Mouse (Mus musculus) kidney, postnatal 0 days (tissue): Measurements from ENCODE around the gene Prpf18. TPM values are rescaled to one million over a fixed set of nuclear protein-coding genes. Genes with fewer than 3 reads are reported as not detected.
"Not testable (repeated sequence)": the region's sequence is repeated elsewhere in the genome, so short reads cannot be mapped to it uniquely, and the experiment has no call there.

ENCODE experiments used
- ATAC-seq: fragments of 200-750 bp; cut with Nextera tagmentation; replicated peaks from 2 replicates; pipeline ENCODE4 v1.8.0; 2017; ENCODE audit warnings: low read depth, moderate number of reproducible peaks, moderate TSS enrichment, moderate library complexity; ENCODE audit not compliant: low FRiP score
- DNase-seq: peaks from one replicate; pipeline ENCODE4 v3.0.0-alpha.2; 2016; ENCODE audit warnings: low spot score
- H3K27ac ChIP-seq: fragments of 300-500 bp; sonication (generic); 2 replicates; pipeline ENCODE4 v1.5.1; 2014; ENCODE audit warnings: mild to moderate bottlenecking
- H3K27me3 ChIP-seq: fragments of 300-500 bp; sonication (generic); 2 replicates; pipeline ENCODE4 v1.6.1; 2014; ENCODE audit warnings: low read length, mixed read lengths; ENCODE audit not compliant: insufficient read depth
- H3K36me3 ChIP-seq: fragments of 300-500 bp; sonication (generic); 2 replicates; pipeline ENCODE4 v1.6.1; 2014; ENCODE audit warnings: low read length, mixed read lengths; ENCODE audit not compliant: insufficient read depth
- H3K4me1 ChIP-seq: fragments of 300-500 bp; sonication (generic); replicated peaks from 2 replicates; pipeline ENCODE4 v1.6.1; 2014; ENCODE audit warnings: antibody characterized with exemption, low read length, mixed read lengths; ENCODE audit not compliant: insufficient read depth
- H3K4me2 ChIP-seq: fragments of 300-500 bp; sonication (generic); 2 replicates; pipeline ENCODE4 v1.6.1; 2014; ENCODE audit warnings: mild to moderate bottlenecking, low read length, moderate library complexity, mixed read lengths
- H3K4me3 ChIP-seq: fragments of 300-500 bp; sonication (generic); replicated peaks from 2 replicates; pipeline ENCODE4 v1.5.1; 2014; ENCODE audit warnings: low read depth, low read length
- H3K9ac ChIP-seq: fragments of 300-500 bp; sonication (generic); 2 replicates; pipeline ENCODE4 v1.6.1; 2014; ENCODE audit warnings: low read depth, low read length
- H3K9me3 ChIP-seq: fragments of 300-500 bp; sonication (generic); replicated peaks from 2 replicates; pipeline ENCODE4 v1.6.1; 2016; ENCODE audit warnings: low read length, inconsistent platforms, mixed read lengths
- CTCF ChIP-seq: IDR thresholded peaks from 2 replicates; pipeline ENCODE4 v1.5.1; 2016; ENCODE audit warnings: antibody characterized with exemption, low read depth, mild to moderate bottlenecking, moderate library complexity
- WGBS: fragments of 180-500 bp; shearing (Covaris S2); extraction: QIAGEN DNeasy Blood & Tissue Kit; methylation state at CpG from one replicate; pipeline ENCODE4 v1.1.7; 2014; 5-methylcytosine and 5-hydroxymethylcytosine counted together
- polyA plus RNA-seq: library from polyadenylated mRNA; unstranded; fragments of >200 nt; fragmentation: Nextera tagmentation; extraction: Ambion mirVana; gene quantifications from 2 replicates; pipeline ENCODE4 v1.2.1, GENCODE M21; 2015

Prpf18 gene
- polyA plus RNA-seq, 1 experiment from 2014 or later = 24.3 TPM

GRCm38 (mm10) chr2:4616995-4617394 lies 34.9 kb downstream of the Prpf18 start:
- no peak overlapping the region for H3K4me2 ChIP-seq
- no peak overlapping the region for H3K27ac ChIP-seq
- WGBS = 93% methylated on average over 4 of the region's 4 CpGs
- no peak overlapping the region for H3K9ac ChIP-seq
- H3K36me3 ChIP-seq = peaks cover 11% of the 10 kb centered on the region
- 0 out of 2 replicates have a peak, but pooled peaks cover 2% of the 10 kb centered on the region for H3K4me1 ChIP-seq
- H3K27me3 ChIP-seq = no peaks in the 10 kb centered on the region
- no peaks in the 10 kb centered on the region for H3K9me3 ChIP-seq
- no peak overlapping the region for H3K4me3 ChIP-seq
- no peak for TF ChIP-seq CTCF
- DNase-seq = no peak
- no peak for ATAC-seq

- DNase-seq = no peak
- H3K9ac ChIP-seq = no peak overlapping the region
- no peak for ATAC-seq
- peaks cover 18% of the 10 kb centered on the region for H3K36me3 ChIP-seq
- TF ChIP-seq CTCF = no peak
- H3K9me3 ChIP-seq = no peaks in the 10 kb centered on the region
- H3K27ac ChIP-seq = no peak overlapping the region
- H3K4me1 ChIP-seq = no peaks in the 10 kb centered on the region
- H3K27me3 ChIP-seq = no peaks in the 10 kb centered on the region
- H3K4me2 ChIP-seq = no peak overlapping the region
- 80% methylated on average over 2 of the region's 2 CpGs for WGBS
- H3K4me3 ChIP-seq = no peak overlapping the region
Observed at GRCm38 (mm10) chr2:4615014-4615546, 36.8 kb downstream of the Prpf18 start.

DNA sequence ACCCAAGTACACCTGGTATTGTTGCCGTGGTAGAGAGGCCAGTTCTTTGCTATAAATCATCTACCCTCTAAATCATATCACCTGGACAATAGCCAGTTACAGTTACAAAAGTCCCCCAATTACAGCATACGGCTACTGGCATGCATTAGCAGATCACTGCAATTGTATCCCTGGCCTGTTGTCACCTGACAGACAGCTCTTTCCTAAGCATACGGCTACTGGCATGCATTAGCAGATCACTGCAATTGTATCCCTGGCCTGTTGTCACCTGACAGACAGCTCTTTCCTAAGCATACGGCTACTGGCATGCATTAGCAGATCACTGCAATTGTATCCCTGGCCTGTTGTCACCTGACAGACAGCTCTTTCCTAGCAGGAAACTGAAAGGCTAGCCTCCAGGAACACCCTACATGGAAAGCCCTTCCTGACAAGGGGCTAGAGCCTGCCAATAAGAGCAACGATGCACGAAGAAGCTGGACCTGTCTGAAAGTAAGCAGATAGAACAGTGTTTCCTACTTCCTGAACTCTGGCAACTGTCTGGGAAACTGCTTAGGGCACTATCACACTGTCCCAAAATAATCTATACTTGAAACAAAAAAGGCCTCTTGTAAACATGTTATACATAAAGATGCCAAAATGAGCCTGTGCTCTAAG lies 37.5 kb downstream of the Prpf18 start:
- WGBS = 26% methylated on average over 6 of the region's 6 CpGs
- not testable (repeated sequence) for H3K4me1 ChIP-seq, H3K9me3 ChIP-seq, H3K27ac ChIP-seq, ATAC-seq, H3K4me2 ChIP-seq, H3K9ac ChIP-seq, H3K4me3 ChIP-seq, H3K27me3 ChIP-seq
- peak; percentile 29 for DNase-seq
- H3K36me3 ChIP-seq = peaks cover 22% of the 10 kb centered on the region

GRCm38 (mm10) chr2:4611704-4612103 lies 40.2 kb downstream of the Prpf18 start:
- Histone ChIP-seq H3K4me3 (no peak overlapping the region), H3K9me3 (no peaks in the 10 kb centered on the region), H3K4me2 (no peak overlapping the region), H3K9ac (no peak overlapping the region), H3K27ac (no peak overlapping the region), H3K4me1 (no peaks in the 10 kb centered on the region), H3K36me3 (peaks cover 49% of the 10 kb centered on the region), H3K27me3 (no peaks in the 10 kb centered on the region)
- DNase-seq = no peak
- TF ChIP-seq CTCF = no peak
- ATAC-seq = no peak
- 65% methylated on average over 10 of the region's 10 CpGs for WGBS

DNA sequence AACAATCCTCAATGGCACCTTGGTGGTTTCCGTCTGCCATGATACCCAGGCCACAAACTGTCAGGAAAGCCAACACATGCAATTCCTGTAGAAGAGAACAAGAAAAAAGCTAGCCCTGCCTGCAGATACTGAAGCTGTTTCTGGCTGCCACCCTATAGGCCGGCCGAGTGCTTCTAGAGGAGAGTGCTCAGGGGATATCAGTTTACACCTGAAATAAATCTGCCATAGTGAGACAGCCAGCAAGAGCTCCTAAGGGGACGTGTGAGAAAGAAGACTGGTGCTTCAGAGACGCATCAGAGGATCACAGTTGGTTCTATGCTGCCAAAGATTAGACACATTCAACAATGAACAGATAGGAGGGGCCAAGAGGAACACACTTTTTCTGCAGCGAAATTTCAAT lies 40.6 kb downstream of the Prpf18 start:
- Histone ChIP-seq H3K27ac (no peak overlapping the region), H3K9ac (no peak overlapping the region), H3K4me2 (no peak overlapping the region), H3K27me3 (no peaks in the 10 kb centered on the region), H3K4me3 (no peak overlapping the region), H3K36me3 (peaks cover 53% of the 10 kb centered on the region), H3K9me3 (no peaks in the 10 kb centered on the region), H3K4me1 (no peaks in the 10 kb centered on the region)
- ATAC-seq (no peak), DNase-seq (peak; percentile 57)
- TF ChIP-seq CTCF = no peak
- whole genome bisulfite sequencing = 46% methylated on average over 6 of the region's 6 CpGs

DNA sequence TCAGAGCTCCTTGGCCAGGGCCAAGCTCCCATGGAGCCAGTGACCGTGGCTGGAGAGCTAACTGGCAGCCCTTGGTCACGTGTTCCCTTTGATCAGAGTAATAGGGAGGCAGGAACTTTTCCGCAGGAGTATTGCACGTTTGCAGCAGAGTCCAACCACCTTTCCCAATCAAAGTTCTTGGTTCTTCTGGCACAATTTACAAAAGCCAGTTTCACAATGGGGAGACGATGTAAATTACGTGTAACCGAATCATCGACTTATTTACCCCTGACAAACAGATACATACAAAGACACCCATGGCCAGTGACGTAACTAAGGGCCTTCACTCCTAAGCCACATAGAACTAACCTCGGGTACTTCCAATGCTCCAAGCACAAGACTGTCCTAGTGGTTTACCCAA lies 42.5 kb downstream of the Prpf18 start:
- Histone ChIP-seq H3K27me3 (no peaks in the 10 kb centered on the region), H3K4me1 (no peaks in the 10 kb centered on the region), H3K27ac (no peak overlapping the region), H3K9me3 (no peaks in the 10 kb centered on the region), H3K9ac (no peak overlapping the region), H3K36me3 (peaks cover 58% of the 10 kb centered on the region), H3K4me2 (no peak overlapping the region), H3K4me3 (no peak overlapping the region)
- 64% methylated on average over 10 of the region's 10 CpGs for WGBS
- DNase-seq = peak; percentile 17
- no peak for TF ChIP-seq CTCF
- no peak; the same call in 1 of the 2 replicates for ATAC-seq

DNA sequence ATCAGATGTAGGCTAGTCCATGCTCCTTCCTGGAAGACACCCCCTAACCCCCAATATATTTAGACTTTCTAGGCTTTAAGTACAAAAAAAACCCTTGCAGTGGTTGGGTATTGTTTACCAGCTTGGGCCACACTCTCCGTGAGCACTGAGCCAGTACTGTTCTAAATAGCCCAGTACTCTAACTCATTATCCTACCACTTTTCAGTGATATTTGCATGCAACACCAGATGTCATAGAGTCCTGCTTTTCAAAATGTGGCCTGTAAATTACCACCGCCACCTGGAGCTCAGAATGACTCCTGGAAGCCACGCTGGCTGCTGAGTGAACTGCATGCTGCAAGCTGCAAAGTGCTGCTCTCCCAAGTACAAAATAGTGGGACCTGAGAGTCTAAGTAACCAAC lies 43.7 kb downstream of the Prpf18 start:
- 90% methylated on average over 3 of the region's 3 CpGs for WGBS
- DNase-seq (no peak), ATAC-seq (no peak)
- H3K36me3 ChIP-seq = peaks cover 67% of the 10 kb centered on the region
- no peak overlapping the region for H3K4me2 ChIP-seq
- H3K27me3 ChIP-seq = no peaks in the 10 kb centered on the region
- H3K4me3 ChIP-seq = no peak overlapping the region
- no peak overlapping the region for H3K9ac ChIP-seq
- H3K27ac ChIP-seq = no peak overlapping the region
- TF ChIP-seq CTCF = no peak
- no peaks in the 10 kb centered on the region for H3K9me3 ChIP-seq
- no peaks in the 10 kb centered on the region for H3K4me1 ChIP-seq
